23 mouse cellular contexts compared by ENCODE assay signal in the genomic region with DNA sequence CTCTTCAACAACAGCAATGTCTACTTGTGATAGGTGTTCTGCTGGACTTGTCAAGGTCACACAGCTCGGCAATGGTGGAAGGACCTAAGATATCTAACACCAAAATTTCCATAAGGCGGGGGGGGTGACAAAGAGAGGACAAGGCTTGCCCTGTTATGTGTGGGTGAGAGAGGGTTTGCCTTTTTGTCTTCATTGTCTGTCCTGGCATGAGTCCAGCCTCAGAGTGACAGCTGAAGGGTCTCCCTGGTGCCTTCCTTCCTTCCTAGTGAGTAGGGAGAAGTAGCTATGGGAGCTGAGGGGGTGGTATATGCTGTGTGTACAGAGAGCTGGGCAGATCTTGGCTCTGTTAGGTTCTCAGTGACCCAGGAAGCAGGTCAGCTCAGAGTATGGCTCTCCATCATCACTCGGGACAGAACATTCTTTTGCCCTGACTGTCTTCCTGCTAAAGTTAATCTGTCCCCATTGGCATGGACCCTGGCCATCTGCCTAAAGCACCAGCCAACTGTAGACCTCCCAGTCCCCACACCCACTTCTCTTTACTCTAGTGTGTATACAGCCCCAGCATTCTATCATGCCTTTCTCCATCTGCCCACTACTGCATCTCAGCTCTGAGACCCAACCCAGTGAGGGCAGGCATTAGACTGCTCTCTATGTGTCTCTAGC.
A peak's percentile ranks its signal among the peaks of the same experiment; 100 is the strongest.
DNase-seq lines count a peak whose midpoint lies in the region; ATAC-seq lines count a peak whose summit lies in the region.
"Had no signal": no experiment of that assay in that cellular context is flagged by ENCODE, and none has a peak within 500 bp of the region (broad histone marks: within the 10 kb centered on the region; RNA-seq: fewer than 3 reads in every experiment).

No protein-coding gene starts in this region.

- H3K36me3 ChIP-seq in hindbrain, embryonic 13.5 days: no peaks in the 10 kb centered on the region
- H3K36me3 ChIP-seq in hindbrain, embryonic 12.5 days: no peaks in the 10 kb centered on the region
- no peaks in the 10 kb centered on the region for H3K36me3 ChIP-seq in limb, embryonic 15.5 days
- H3K36me3 ChIP-seq in limb, embryonic 10.5 days: no peaks in the 10 kb centered on the region
- no peaks in the 10 kb centered on the region for H3K36me3 ChIP-seq in neural tube, embryonic 15.5 days
- H3K36me3 ChIP-seq: embryonic facial prominence, embryonic 10.5 days; heart, embryonic 10.5 days; lung, embryonic 15.5 days; midbrain, embryonic 15.5 days had no signal

- no peak overlapping the region for H3K4me2 ChIP-seq in hindbrain, embryonic 13.5 days
- H3K4me2 ChIP-seq in hindbrain, embryonic 12.5 days (replicated peaks): no peak overlapping the region
- H3K4me2 ChIP-seq in limb, embryonic 15.5 days: no peak overlapping the region
- H3K4me2 ChIP-seq in neural tube, embryonic 15.5 days: no peak overlapping the region
- H3K4me2 ChIP-seq: lung, embryonic 15.5 days; midbrain, embryonic 15.5 days had no signal

- DNase-seq in limb, embryonic 10.5 days (ENCODE audit: low spot score): no peak
- peak; percentile 82 for DNase-seq in Muller cell, postnatal 12 days (ENCODE audit: inconsistent ontology term)
- DNase-seq in ovary, adult 18-20 months (ENCODE audit: low spot score): no peak
- DNase-seq: adrenal gland, postnatal 25 days; cerebellum, adult 11 months; cerebellum, adult 9-11 months; gastrocnemius, postnatal 10 days; heart, postnatal 10 days; kidney, adult 2 months; kidney, postnatal 10 days; layer of hippocampus, postnatal 36 days; lung, postnatal 4 days had no signal

- WGBS in hindbrain, embryonic 13.5 days: 49% methylated on average over 3 of the region's 3 CpGs
- 65% methylated on average over 3 of the region's 3 CpGs for WGBS in hindbrain, embryonic 12.5 days
- 65% methylated on average over 3 of the region's 3 CpGs for WGBS in limb, embryonic 15.5 days
- 81% methylated on average over 3 of the region's 3 CpGs for whole genome bisulfite sequencing in limb, embryonic 10.5 days
- WGBS in neural tube, embryonic 15.5 days: 57% methylated on average over 3 of the region's 3 CpGs

- peaks cover 44% of the 10 kb centered on the region for H3K4me1 ChIP-seq in hindbrain, embryonic 13.5 days (replicated peaks)
- peaks cover 28% of the 10 kb centered on the region for H3K4me1 ChIP-seq in hindbrain, embryonic 12.5 days
- H3K4me1 ChIP-seq in limb, embryonic 15.5 days: 0 out of 2 replicates have a peak, but pooled peaks cover 4% of the 10 kb centered on the region
- H3K4me1 ChIP-seq in limb, embryonic 10.5 days: 0 out of 2 replicates have a peak, but pooled peaks cover 8% of the 10 kb centered on the region
- H3K4me1 ChIP-seq in neural tube, embryonic 15.5 days: peaks cover 27% of the 10 kb centered on the region

- H3K9me3 ChIP-seq in hindbrain, embryonic 13.5 days: no peaks in the 10 kb centered on the region
- H3K9me3 ChIP-seq in hindbrain, embryonic 12.5 days (replicated peaks): no peaks in the 10 kb centered on the region
- no peaks in the 10 kb centered on the region for H3K9me3 ChIP-seq in limb, embryonic 15.5 days
- H3K9me3 ChIP-seq in limb, embryonic 10.5 days (replicated peaks): no peaks in the 10 kb centered on the region
- no peaks in the 10 kb centered on the region for H3K9me3 ChIP-seq in neural tube, embryonic 15.5 days (replicated peaks)
- H3K9me3 ChIP-seq: embryonic facial prominence, embryonic 10.5 days; heart, embryonic 10.5 days; lung, embryonic 15.5 days; midbrain, embryonic 15.5 days had no signal

- ATAC-seq in hindbrain, embryonic 13.5 days (ENCODE audit: low FRiP score): no peak
- no peak for ATAC-seq in hindbrain, embryonic 12.5 days (ENCODE audit: low FRiP score)
- ATAC-seq in limb, embryonic 15.5 days (ENCODE audit: insufficient number of reproducible peaks, low FRiP score, low TSS enrichment, low read depth): 0 out of 2 replicates have a peak, but pooled peaks have one; percentile 12
- 0 out of 2 replicates have a peak, but pooled peaks have one; percentile 8 for ATAC-seq in neural tube, embryonic 15.5 days (ENCODE audit: low FRiP score)
- ATAC-seq: forebrain, embryonic 16.5 days; midbrain, embryonic 15.5 days had no signal

- peak overlapping the region; percentile 40 for H3K27ac ChIP-seq in hindbrain, embryonic 13.5 days
- H3K27ac ChIP-seq in hindbrain, embryonic 12.5 days: no peak overlapping the region
- no peak overlapping the region for H3K27ac ChIP-seq in limb, embryonic 15.5 days
- no peak overlapping the region for H3K27ac ChIP-seq in limb, embryonic 10.5 days
- no peak overlapping the region for H3K27ac ChIP-seq in neural tube, embryonic 15.5 days (replicated peaks)
- H3K27ac ChIP-seq: embryonic facial prominence, embryonic 10.5 days; heart, embryonic 10.5 days; liver, embryonic 14.5 days; lung, embryonic 15.5 days; midbrain, embryonic 15.5 days had no signal

- no peaks in the 10 kb centered on the region for H3K27me3 ChIP-seq in hindbrain, embryonic 13.5 days
- no peaks in the 10 kb centered on the region; the same call in 1 of the 2 replicates for H3K27me3 ChIP-seq in hindbrain, embryonic 12.5 days
- H3K27me3 ChIP-seq in limb, embryonic 15.5 days: no peaks in the 10 kb centered on the region
- H3K27me3 ChIP-seq in limb, embryonic 10.5 days (ENCODE audit: low read depth, poor library complexity, severe bottlenecking): no peaks in the 10 kb centered on the region
- 0 out of 2 replicates have a peak, but pooled peaks cover 2% of the 10 kb centered on the region for H3K27me3 ChIP-seq in neural tube, embryonic 15.5 days (replicated peaks)
- H3K27me3 ChIP-seq: lung, embryonic 15.5 days; midbrain, embryonic 15.5 days had no signal

- H3K4me3 ChIP-seq in hindbrain, embryonic 13.5 days: no peak overlapping the region
- no peak overlapping the region for H3K4me3 ChIP-seq in hindbrain, embryonic 12.5 days
- no peak overlapping the region for H3K4me3 ChIP-seq in limb, embryonic 15.5 days
- no peak overlapping the region for H3K4me3 ChIP-seq in limb, embryonic 10.5 days
- no peak overlapping the region for H3K4me3 ChIP-seq in neural tube, embryonic 15.5 days (replicated peaks)
- H3K4me3 ChIP-seq: embryonic facial prominence, embryonic 10.5 days; heart, embryonic 10.5 days; lung, embryonic 15.5 days; midbrain, embryonic 15.5 days; myocyte had no signal

- no peak overlapping the region for H3K9ac ChIP-seq in hindbrain, embryonic 13.5 days
- no peak overlapping the region for H3K9ac ChIP-seq in hindbrain, embryonic 12.5 days
- H3K9ac ChIP-seq in limb, embryonic 15.5 days: no peak overlapping the region
- no peak overlapping the region for H3K9ac ChIP-seq in neural tube, embryonic 15.5 days (replicated peaks)
- H3K9ac ChIP-seq: liver, embryonic 14.5 days; lung, embryonic 15.5 days; midbrain, embryonic 15.5 days had no signal

Comparison
In these comparisons a context has a peak if more than half of its experiments do, and no peak if none do; other contexts are left out.
1. ATAC-seq: peak in limb, embryonic 15.5 days (single experiment) and neural tube, embryonic 15.5 days (single experiment); none in hindbrain, embryonic 13.5 days (single experiment) and hindbrain, embryonic 12.5 days (single experiment).